Mouse (Mus musculus) liver, adult 2 months (tissue): ENCODE results near the gene Nptn. TPM values are rescaled to one million over a fixed set of nuclear protein-coding genes. Genes with fewer than 3 reads are reported as not detected.

Experiments used
- DNase-seq: peaks from one replicate; pipeline ENCODE4 v3.0.0-alpha.2; 2011; ENCODE audit warnings: low read depth, low spot score; ENCODE audit errors: extremely low read depth
- H3K27ac ChIP-seq: fragments of 200-500 bp; replicated peaks from 2 replicates; pipeline ENCODE4 v1.5.1; 2012; ENCODE audit warnings: low read depth, mild to moderate bottlenecking, control low read depth, inconsistent platforms, low read length; ENCODE audit not compliant: insufficient read depth
- H3K27me3 ChIP-seq: fragments of 200-500 bp; 2 replicates; pipeline ENCODE4 v1.6.1; 2012; ENCODE audit warnings: mild to moderate bottlenecking, moderate library complexity, low read length, inconsistent platforms; ENCODE audit not compliant: control insufficient read depth, insufficient read depth
- H3K36me3 ChIP-seq: fragments of 200-500 bp; 2 replicates; pipeline ENCODE4 v1.6.1; 2012; ENCODE audit warnings: low read length, inconsistent platforms; ENCODE audit not compliant: control insufficient read depth, insufficient read depth
- H3K4me1 ChIP-seq: fragments of 200-500 bp; 2 replicates; pipeline ENCODE4 v1.6.1; 2011; ENCODE audit warnings: low read length; ENCODE audit not compliant: control insufficient read depth, insufficient read depth
- H3K4me3 ChIP-seq: fragments of 200-500 bp; 2 replicates; pipeline ENCODE4 v1.5.1; 2011; ENCODE audit warnings: low read depth, mild to moderate bottlenecking, control low read depth, low read length, moderate library complexity; ENCODE audit not compliant: insufficient read depth
- H3K79me2 ChIP-seq: fragments of 200-500 bp; 2 replicates; pipeline ENCODE4 v1.6.1; 2012; ENCODE audit warnings: inconsistent platforms, mild to moderate bottlenecking, low read length, moderate library complexity; ENCODE audit not compliant: control insufficient read depth, insufficient read depth
- H3K9ac ChIP-seq: fragments of 200-500 bp; 2 replicates; pipeline ENCODE4 v1.6.1; 2012; ENCODE audit warnings: low read depth, mild to moderate bottlenecking, control low read depth, inconsistent platforms, low read length
- CTCF ChIP-seq: fragments of 200-500 bp; IDR thresholded peaks from 2 replicates; pipeline ENCODE4 v1.5.1; 2011; ENCODE audit warnings: low read depth, low read length, control low read depth
- POLR2A ChIP-seq: fragments of 200-500 bp; IDR thresholded peaks from 2 replicates; pipeline ENCODE4 v1.6.1; 2011; ENCODE audit warnings: low read length, control low read depth; ENCODE audit not compliant: insufficient read depth; ENCODE audit errors: extremely low read depth
- WGBS: fragments of 180-500 bp; shearing (Covaris S2); methylation state at CpG from one replicate; pipeline ENCODE4 v1.1.7; 2018; 5-methylcytosine and 5-hydroxymethylcytosine counted together
- polyA plus RNA-seq: library from polyadenylated mRNA; depleted of rRNA; stranded (reverse); fragments of >200 nt; gene quantifications from 2 replicates; pipeline ENCODE4 v1.2.3, GENCODE M21; 2012; rRNA removed
- total RNA-seq: library from RNA; depleted of rRNA; stranded (reverse); fragments of >200 nt; gene quantifications from 2 replicates; pipeline ENCODE4 v1.2.3, GENCODE M21; 2014; rRNA removed

Nptn gene
- total and polyA plus RNA-seq, 2 experiments, result 65.2 to 115 TPM

DNA sequence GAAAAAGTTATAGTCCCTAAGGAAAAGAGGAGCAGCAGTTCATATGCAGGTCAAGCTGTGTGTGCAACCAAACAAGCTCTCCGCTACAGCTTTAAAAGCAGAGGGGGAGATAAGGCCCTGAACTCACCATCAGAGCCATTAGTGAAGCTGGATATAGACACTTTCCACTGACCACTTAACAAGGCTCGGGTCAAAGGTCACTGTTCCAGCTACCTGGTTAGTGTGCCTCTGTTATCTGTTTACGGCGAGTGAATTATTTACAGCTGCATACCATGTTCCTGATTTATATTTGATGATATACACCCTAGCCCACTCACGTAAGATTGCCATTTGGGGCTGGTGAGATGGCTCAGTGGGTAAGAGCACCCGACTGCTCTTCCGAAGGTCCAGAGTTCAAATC lies 109.4 kb downstream of the Nptn start:
- TF ChIP-seq POLR2A (no peak), CTCF (no peak)
- Histone ChIP-seq H3K79me2 (no peaks in the 10 kb centered on the region), H3K4me3 (no peak overlapping the region), H3K9ac (no peak overlapping the region), H3K4me1 (no peaks in the 10 kb centered on the region), H3K36me3 (no peaks in the 10 kb centered on the region), H3K27ac (no peak overlapping the region), H3K27me3 (no peaks in the 10 kb centered on the region)
- no peak for DNase-seq
- WGBS, result 78% methylated on average over 7 of the region's 7 CpGs

DNA sequence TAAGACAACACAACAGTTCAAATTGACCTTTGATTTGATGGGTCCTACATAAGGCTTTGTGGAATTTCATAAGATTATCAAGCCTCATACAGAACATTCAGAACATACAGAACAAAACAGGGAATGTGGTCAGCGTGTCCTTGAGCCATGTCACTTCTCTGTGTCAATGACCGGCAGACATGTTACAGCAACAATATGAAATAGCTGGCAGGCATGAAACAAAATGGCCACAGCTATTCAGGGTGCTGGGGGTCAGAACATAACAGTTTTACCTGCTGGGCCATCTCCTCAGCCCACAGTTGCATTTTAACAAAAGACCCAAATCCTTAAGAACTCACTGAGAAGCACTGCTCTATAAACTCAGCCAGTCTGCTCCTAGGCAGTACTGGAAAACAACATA lies 116.4 kb downstream of the Nptn start:
- Histone ChIP-seq H3K79me2 (no peaks in the 10 kb centered on the region), H3K27ac (no peak overlapping the region), H3K27me3 (no peaks in the 10 kb centered on the region), H3K4me3 (no peak overlapping the region), H3K4me1 (no peaks in the 10 kb centered on the region), H3K9ac (no peak overlapping the region), H3K36me3 (no peaks in the 10 kb centered on the region)
- 91% methylated on average over 2 of the region's 2 CpGs for WGBS
- no peak for DNase-seq
- TF ChIP-seq POLR2A (no peak), CTCF (no peak)

DNA sequence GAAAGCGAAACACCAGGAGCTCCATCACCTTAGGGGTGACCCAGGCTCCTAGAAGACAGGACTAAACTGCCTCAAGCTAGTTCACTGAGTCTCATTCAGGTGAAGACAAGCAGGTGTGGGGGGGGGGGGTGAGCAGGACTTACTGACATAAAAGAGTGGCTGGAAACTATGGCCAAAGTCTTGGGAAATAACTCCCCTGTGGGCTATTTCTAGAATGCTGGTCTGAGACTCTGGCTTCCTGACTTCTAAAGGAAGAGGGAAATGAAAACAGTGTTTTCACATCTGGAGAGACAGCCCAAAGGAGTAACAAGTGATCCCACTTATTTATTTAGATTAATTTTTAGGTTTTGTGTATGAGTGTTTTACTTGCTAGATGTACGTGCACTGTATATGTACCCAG lies 119.7 kb downstream of the Nptn start:
- WGBS, result 90% methylated on average over 2 of the region's 2 CpGs
- Histone ChIP-seq H3K4me3 (no peak overlapping the region), H3K27ac (no peak overlapping the region), H3K4me1 (no peaks in the 10 kb centered on the region), H3K79me2 (no peaks in the 10 kb centered on the region), H3K36me3 (no peaks in the 10 kb centered on the region), H3K27me3 (no peaks in the 10 kb centered on the region), H3K9ac (no peak overlapping the region)
- no peak for TF ChIP-seq POLR2A
- TF ChIP-seq CTCF, result no peak
- DNase-seq, result no peak

DNA sequence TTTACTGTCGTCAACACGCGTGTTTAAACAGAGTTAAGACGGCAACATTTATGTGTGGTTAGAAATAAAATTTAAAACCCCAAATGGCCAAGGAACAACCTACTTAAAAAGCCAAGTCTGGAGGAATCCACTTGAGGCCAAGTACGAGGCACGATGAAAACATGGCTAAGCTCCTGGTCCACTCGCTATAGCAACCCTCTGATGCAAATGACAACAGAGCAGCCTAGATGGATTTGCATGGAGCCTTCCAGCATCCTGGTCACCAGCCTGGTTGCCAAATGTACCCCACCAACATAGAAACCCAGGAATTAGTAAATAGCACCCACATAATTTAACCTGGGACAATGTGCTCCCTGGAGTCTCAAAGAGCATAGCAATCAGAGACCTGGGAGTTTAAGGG lies 121.7 kb downstream of the Nptn start:
- Histone ChIP-seq H3K79me2 (no peaks in the 10 kb centered on the region), H3K27ac (no peak overlapping the region), H3K4me3 (no peak overlapping the region), H3K36me3 (no peaks in the 10 kb centered on the region), H3K27me3 (no peaks in the 10 kb centered on the region), H3K4me1 (no peaks in the 10 kb centered on the region), H3K9ac (no peak overlapping the region)
- WGBS, result 88% methylated on average over 7 of the region's 7 CpGs
- DNase-seq, result no peak
- TF ChIP-seq POLR2A (no peak), CTCF (no peak)

- Histone ChIP-seq H3K27me3 (no peaks in the 10 kb centered on the region), H3K36me3 (no peaks in the 10 kb centered on the region), H3K4me1 (no peaks in the 10 kb centered on the region), H3K4me3 (no peak overlapping the region), H3K79me2 (no peaks in the 10 kb centered on the region), H3K27ac (no peak overlapping the region), H3K9ac (no peak overlapping the region)
- 82% methylated on average over 7 of the region's 7 CpGs for WGBS
- no peak for DNase-seq
- TF ChIP-seq POLR2A (no peak), CTCF (no peak)
These were observed 124.0 kb downstream of the Nptn start for GRCm38 (mm10) chr9:58706024-58706423.

Other genes with a start within 250 kb of the Nptn start
- gene Tbc1d21, start 211.8 kb upstream of the Nptn start, total RNA-seq, result not detected in 2 replicates
- not detected in 2 replicates for gene Tbc1d21, start 211.8 kb upstream of the Nptn start, polyA plus RNA-seq
- gene Insyn1, start 93.6 kb upstream of the Nptn start, total RNA-seq, result 0.07 and 0.09 TPM in 2 replicates
- gene Insyn1, start 93.6 kb upstream of the Nptn start, polyA plus RNA-seq, result 0.10 TPM in 1 of 2 replicates, not detected in the other
- gene Cd276, start 26.8 kb upstream of the Nptn start, total RNA-seq, result 1.3 and 1.5 TPM in 2 replicates
- 2.8 and 4.5 TPM in 2 replicates for gene Cd276, start 26.8 kb upstream of the Nptn start, polyA plus RNA-seq
- 1.5 and 1.7 TPM in 2 replicates for gene Rec114, start 161.7 kb downstream of the Nptn start, total RNA-seq
- 1.7 and 4.2 TPM in 2 replicates for gene Rec114, start 161.7 kb downstream of the Nptn start, polyA plus RNA-seq
- not detected in 2 replicates for gene Hcn4, start 241.2 kb downstream of the Nptn start, total RNA-seq
- not detected in 2 replicates for gene Hcn4, start 241.2 kb downstream of the Nptn start, polyA plus RNA-seq